Mouse (Mus musculus) gastrocnemius, adult 2 months (tissue): ENCODE results near the gene Cant1. TPM values are rescaled to one million over a fixed set of nuclear protein-coding genes. Genes with fewer than 3 reads are reported as not detected.

Source experiments
- DNase-seq: peaks from one replicate; pipeline ENCODE4 v3.0.0; 2022
- H3K27ac ChIP-seq: fragments of 200-600 bp; 2 replicates; pipeline ENCODE4 v1.8.1; 2022; ENCODE audit warnings: mild to moderate bottlenecking
- H3K4me3 ChIP-seq: fragments of 200-600 bp; 2 replicates; pipeline ENCODE4 v1.8.1; 2022; ENCODE audit warnings: mild to moderate bottlenecking, moderate library complexity
- CTCF ChIP-seq: fragments of 200-600 bp; IDR thresholded peaks from 2 replicates; pipeline ENCODE4 v1.8.1; 2022; ENCODE audit warnings: antibody characterized with exemption, mild to moderate bottlenecking, moderate library complexity
- intact Hi-C: fragments of 180-260 bp; cut with DNase I; formaldehyde crosslinking; loops from one replicate; pipeline ENCODE4 v1.15.1; 2025
- total RNA-seq, 2 experiments: library from RNA; stranded (reverse); gene quantifications; 2 replicates each; pipeline ENCODE4 v1.2.3; 2021

Cant1 gene
- total RNA-seq, 2 experiments from 2014 or later: 10.7 to 11.6 TPM

- intact Hi-C loops: loop anchor here (1.0 kb wide), 1 partner anchor 45 kb away; no protein-coding TSS in a partner anchor
- peak; percentile 77 for DNase-seq
- Histone ChIP-seq H3K4me3 (no peak overlapping the region), H3K27ac (no peak overlapping the region)
- TF ChIP-seq CTCF: peak; percentile 96
Measured at GRCm38 (mm10) chr11:118445843-118446242, 27.0 kb upstream of the Cant1 start.

GRCm38 (mm10) chr11:118443201-118443970, 24.5 kb upstream of the Cant1 start:
- intact Hi-C loops: loop anchor here (1.0 kb wide), 1 partner anchor 20 kb away; no protein-coding TSS in a partner anchor
- DNase-seq: peak; percentile 84
- Histone ChIP-seq H3K27ac (no peak overlapping the region), H3K4me3 (no peak overlapping the region)
- TF ChIP-seq CTCF: peak; percentile 94

GRCm38 (mm10) chr11:118442691-118443090, 23.8 kb upstream of the Cant1 start:
- no peak for TF ChIP-seq CTCF
- Histone ChIP-seq H3K4me3 (no peak overlapping the region), H3K27ac (no peak overlapping the region)
- no peak for DNase-seq
- intact Hi-C loops: loop anchor here (1.0 kb wide), 1 partner anchor 19 kb away; no protein-coding TSS in a partner anchor

GRCm38 (mm10) chr11:118438665-118439414, 20.0 kb upstream of the Cant1 start:
- H3K4me3 ChIP-seq: peak overlapping the region; percentile 21; the same call in 1 of the 2 replicates
- peak; percentile 56 for DNase-seq
- TF ChIP-seq CTCF: no peak
- intact Hi-C loops: no loop called here
- peak overlapping the region; percentile 79 for H3K27ac ChIP-seq

- Histone ChIP-seq H3K4me3 (no peak overlapping the region), H3K27ac (peak overlapping the region; percentile 31)
- peak; percentile 42 for TF ChIP-seq CTCF
- no peak for DNase-seq
- intact Hi-C loops: no loop called here
Measured at GRCm38 (mm10) chr11:118436471-118436935, 17.6 kb upstream of the Cant1 start.

- Histone ChIP-seq H3K4me3 (peak overlapping the region; percentile 64), H3K27ac (peak overlapping the region; percentile 88)
- DNase-seq: no peak
- intact Hi-C loops: no loop called here
- TF ChIP-seq CTCF: no peak
Measured at GRCm38 (mm10) chr11:118434093-118434492, 15.2 kb upstream of the Cant1 start.

- intact Hi-C loops: no loop called here
- peak overlapping the region; percentile 88 for H3K27ac ChIP-seq
- peak; percentile 54 for DNase-seq
- TF ChIP-seq CTCF: no peak
- H3K4me3 ChIP-seq: peak overlapping the region; percentile 64
Measured at GRCm38 (mm10) chr11:118433398-118433868, 14.5 kb upstream of the Cant1 start.

GRCm38 (mm10) chr11:118431100-118431948, 12.4 kb upstream of the Cant1 start:
- intact Hi-C loops: no loop called here
- TF ChIP-seq CTCF: no peak
- Histone ChIP-seq H3K27ac (peak overlapping the region; percentile 88), H3K4me3 (peak overlapping the region; percentile 45)
- peak; percentile 37 for DNase-seq

GRCm38 (mm10) chr11:118430291-118430885, 11.5 kb upstream of the Cant1 start:
- DNase-seq: no peak
- Histone ChIP-seq H3K4me3 (peak overlapping the region; percentile 68), H3K27ac (peak overlapping the region; percentile 88)
- TF ChIP-seq CTCF: no peak
- intact Hi-C loops: no loop called here

GRCm38 (mm10) chr11:118428944-118429709, 10.2 kb upstream of the Cant1 start:
- peak; percentile 48 for DNase-seq
- peak overlapping the region; percentile 88 for H3K27ac ChIP-seq
- intact Hi-C loops: no loop called here
- TF ChIP-seq CTCF: no peak
- H3K4me3 ChIP-seq: peak overlapping the region; percentile 68

- Histone ChIP-seq H3K4me3 (peak overlapping the region; percentile 68), H3K27ac (peak overlapping the region; percentile 88)
- no peak for TF ChIP-seq CTCF
- DNase-seq: peak; percentile 57
- intact Hi-C loops: no loop called here
Measured at GRCm38 (mm10) chr11:118428460-118428868, 9.6 kb upstream of the Cant1 start.
